Mouse (Mus musculus) E14TG2a.4 (cell line): ENCODE measurements around the gene 4430402I18Rik.

Source experiments
- CTCF ChIP-seq: conservative IDR thresholded peaks from 2 replicates; pipeline ENCODE4 v1.5.1; 2014; ENCODE audit warnings: low read length
- NANOG ChIP-seq: IDR thresholded peaks from 2 replicates; pipeline ENCODE4 v1.6.1; 2014; ENCODE audit warnings: borderline replicate concordance, low read length, mixed read lengths
- POU5F1 ChIP-seq: IDR thresholded peaks from 2 replicates; pipeline ENCODE4 v1.6.1; 2014; ENCODE audit warnings: low read length, borderline replicate concordance

DNA sequence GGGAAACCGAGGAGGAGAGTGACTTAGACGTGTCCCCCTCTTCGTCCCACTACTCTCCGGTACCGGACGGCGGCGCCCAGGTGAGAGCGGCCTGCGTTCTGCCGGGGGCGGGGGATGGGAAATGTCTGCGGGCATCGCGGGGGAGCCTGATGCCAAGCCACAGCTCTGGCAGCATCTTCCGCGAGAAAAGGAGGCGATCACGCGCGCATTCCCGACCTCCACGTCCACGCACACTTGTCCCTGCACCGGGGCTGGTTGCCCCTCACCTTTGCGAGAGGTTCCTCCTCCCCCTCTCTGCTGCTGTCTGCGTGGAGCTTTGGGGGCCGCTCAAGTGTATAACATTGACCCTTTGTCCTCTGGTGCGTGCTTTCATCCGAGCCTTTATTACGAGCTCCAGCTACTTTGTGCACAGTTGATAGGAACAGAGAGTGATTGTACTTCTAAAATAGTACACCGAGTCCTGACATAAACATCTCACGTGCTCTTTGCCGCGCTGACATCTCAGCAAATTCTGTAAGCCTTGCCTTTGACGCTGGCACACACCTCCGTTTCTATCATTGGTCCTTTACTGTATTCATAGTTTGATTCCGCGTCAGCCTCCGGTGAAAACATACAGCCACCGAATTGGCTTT, 23.1 kb upstream of the 4430402I18Rik start:
- TF ChIP-seq CTCF (no peak), NANOG (no peak), POU5F1 (no peak)
